Mouse (Mus musculus) heart, adult 2 months (tissue): ENCODE data around the gene Igf2bp3. TPM values are rescaled to one million over a fixed set of nuclear protein-coding genes. Genes with fewer than 3 reads are reported as not detected.

Experiments used
- DNase-seq, 2 experiments: peaks; one replicate each; pipeline ENCODE4 v3.0.0; 2021
- H3K27ac ChIP-seq: fragments of 200-600 bp; 2 replicates; pipeline ENCODE4 v1.8.1; 2022
- H3K27me3 ChIP-seq: fragments of 200-500 bp; 2 replicates; pipeline ENCODE4 v1.6.1; 2012; ENCODE audit warnings: mild to moderate bottlenecking, low read length, inconsistent platforms, mixed read lengths; ENCODE audit not compliant: control insufficient read depth, insufficient read depth
- H3K36me3 ChIP-seq: fragments of 200-500 bp; 2 replicates; pipeline ENCODE4 v1.6.1; 2012; ENCODE audit warnings: low read length, inconsistent platforms; ENCODE audit not compliant: control insufficient read depth, insufficient read depth
- H3K4me1 ChIP-seq: fragments of 200-500 bp; 2 replicates; pipeline ENCODE4 v1.6.1; 2011; ENCODE audit warnings: low read length; ENCODE audit not compliant: control insufficient read depth, insufficient read depth
- H3K4me3 ChIP-seq: fragments of 200-600 bp; 2 replicates; pipeline ENCODE4 v1.8.1; 2022
- H3K79me2 ChIP-seq: fragments of 200-500 bp; replicated peaks from 2 replicates; pipeline ENCODE4 v1.6.1; 2012; ENCODE audit warnings: mild to moderate bottlenecking, inconsistent platforms, low read length, moderate library complexity, mixed read lengths; ENCODE audit not compliant: control insufficient read depth, insufficient read depth
- H3K9ac ChIP-seq: fragments of 200-500 bp; 2 replicates; pipeline ENCODE4 v1.6.1; 2012; ENCODE audit warnings: low read depth, mild to moderate bottlenecking, control low read depth, inconsistent platforms, low read length, mixed read lengths
- CTCF ChIP-seq: fragments of 200-600 bp; IDR thresholded peaks from 2 replicates; pipeline ENCODE4 v1.8.1; 2022; ENCODE audit warnings: antibody characterized with exemption, mild to moderate bottlenecking, moderate library complexity
- EP300 ChIP-seq: fragments of 200-500 bp; IDR thresholded peaks from 2 replicates; pipeline ENCODE4 v1.6.1; 2011; ENCODE audit warnings: low read depth, low read length, control low read depth; ENCODE audit not compliant: insufficient read depth
- POLR2A ChIP-seq: fragments of 200-500 bp; IDR thresholded peaks from 2 replicates; pipeline ENCODE4 v1.6.1; 2011; ENCODE audit warnings: mild to moderate bottlenecking, low read depth, low read length, control low read depth; ENCODE audit not compliant: insufficient read depth
- WGBS: fragments of 180-500 bp; shearing (Covaris S2); methylation state at CpG from one replicate; pipeline ENCODE4 v1.1.7; 2018; 5-methylcytosine and 5-hydroxymethylcytosine counted together
- intact Hi-C: fragments of 180-260 bp; cut with DNase I; formaldehyde crosslinking; loops from one replicate; pipeline ENCODE4 v1.15.1; 2025
- polyA plus RNA-seq: library from polyadenylated mRNA; depleted of rRNA; stranded (reverse); fragments of >200 nt; gene quantifications from 2 replicates; pipeline ENCODE4 v1.2.3, GENCODE M21; 2012
- total RNA-seq, 2 experiments: library from RNA; stranded (reverse); gene quantifications; 2 replicates each; pipeline ENCODE4 v1.2.3; 2021

Igf2bp3 gene
- total and polyA plus RNA-seq, 3 experiments: not detected

DNA sequence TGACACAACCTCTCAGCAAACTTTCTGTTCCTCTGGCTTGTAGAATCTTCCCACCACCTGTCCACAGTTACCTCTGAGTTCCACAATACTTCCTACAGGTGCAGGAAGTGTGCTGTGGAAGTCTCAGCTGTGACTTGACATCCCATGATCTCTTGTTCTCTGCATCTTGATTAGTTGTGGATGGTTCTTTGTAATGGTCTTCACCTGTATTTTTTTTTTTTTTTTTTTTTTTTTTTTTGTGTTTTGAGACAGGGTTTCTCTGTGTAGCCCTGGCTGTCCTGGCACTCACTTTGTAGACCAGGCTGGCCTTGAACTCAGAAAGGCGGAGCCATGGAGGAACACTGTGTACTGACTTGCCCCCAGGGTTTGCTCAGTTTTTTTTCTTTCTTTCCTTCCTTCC, 26.8 kb upstream of the Igf2bp3 start:
- WGBS: 96% methylated on average over 1 of the region's 1 CpGs
- Histone ChIP-seq H3K27me3 (no peaks in the 10 kb centered on the region), H3K9ac (no peak overlapping the region), H3K36me3 (peaks cover 2% of the 10 kb centered on the region), H3K79me2 (no peaks in the 10 kb centered on the region), H3K4me1 (no peaks in the 10 kb centered on the region), H3K4me3 (no peak overlapping the region), H3K27ac (no peak overlapping the region)
- DNase-seq: no peak
- intact Hi-C loops: no loop called here
- TF ChIP-seq POLR2A (no peak), CTCF (no peak), EP300 (no peak)

DNA sequence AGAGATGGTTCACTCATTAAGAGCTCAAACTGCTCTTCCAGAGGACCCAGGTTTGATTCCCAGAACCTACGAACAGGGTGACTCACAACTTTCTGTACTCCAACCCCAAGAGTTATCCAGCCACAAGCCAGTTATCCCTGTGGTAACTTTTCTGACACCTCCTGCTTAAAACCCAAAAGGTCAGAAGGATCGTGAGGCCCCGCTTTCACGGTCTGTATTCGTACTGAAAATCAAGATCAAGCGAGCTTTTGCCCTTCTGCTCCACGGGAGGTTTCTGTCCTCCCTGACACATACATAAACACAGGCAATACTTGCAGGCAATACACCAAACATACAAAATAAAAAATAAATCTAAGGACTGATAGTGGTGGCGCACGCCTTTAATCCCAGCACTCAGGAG, 21.6 kb upstream of the Igf2bp3 start:
- Histone ChIP-seq H3K27ac (no peak overlapping the region), H3K4me3 (no peak overlapping the region), H3K36me3 (no peaks in the 10 kb centered on the region), H3K9ac (no peak overlapping the region), H3K79me2 (no peaks in the 10 kb centered on the region), H3K27me3 (no peaks in the 10 kb centered on the region), H3K4me1 (no peaks in the 10 kb centered on the region)
- TF ChIP-seq CTCF (no peak), EP300 (no peak), POLR2A (no peak)
- DNase-seq: peak; percentile 98 to 100
- WGBS: 61% methylated on average over 9 of the region's 9 CpGs
- intact Hi-C loops: no loop called here

DNA sequence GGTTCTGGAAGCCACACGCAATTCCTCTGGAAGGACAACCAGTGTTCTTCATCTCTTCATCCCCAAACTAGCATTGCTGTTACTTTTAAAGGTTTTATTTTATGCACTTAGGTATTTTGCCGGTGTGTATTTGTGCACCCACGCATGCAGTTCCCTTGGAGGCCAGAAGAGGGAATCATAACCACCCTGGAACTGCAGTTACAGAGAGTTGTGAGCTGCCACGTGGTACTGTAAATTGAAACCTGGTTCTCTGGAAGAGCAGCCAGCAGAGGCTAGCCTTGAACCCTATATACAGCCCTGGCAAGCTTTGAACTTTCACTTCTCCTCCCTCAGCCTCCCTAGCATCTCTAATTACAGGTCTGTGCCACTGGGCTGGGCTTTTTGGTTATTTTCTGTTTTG, 18.6 kb upstream of the Igf2bp3 start:
- no peak overlapping the region for H3K27ac ChIP-seq
- no peaks in the 10 kb centered on the region for H3K79me2 ChIP-seq
- peak; percentile 53 for TF ChIP-seq CTCF
- TF ChIP-seq POLR2A: no peak
- no peaks in the 10 kb centered on the region for H3K36me3 ChIP-seq
- DNase-seq: no peak
- intact Hi-C loops: no loop called here
- H3K4me1 ChIP-seq: no peaks in the 10 kb centered on the region
- H3K4me3 ChIP-seq: no peak overlapping the region
- 61% methylated on average over 4 of the region's 4 CpGs for WGBS
- 0 out of 2 replicates have a peak, but pooled peaks cover 2% of the 10 kb centered on the region for H3K27me3 ChIP-seq
- no peak overlapping the region for H3K9ac ChIP-seq

DNA sequence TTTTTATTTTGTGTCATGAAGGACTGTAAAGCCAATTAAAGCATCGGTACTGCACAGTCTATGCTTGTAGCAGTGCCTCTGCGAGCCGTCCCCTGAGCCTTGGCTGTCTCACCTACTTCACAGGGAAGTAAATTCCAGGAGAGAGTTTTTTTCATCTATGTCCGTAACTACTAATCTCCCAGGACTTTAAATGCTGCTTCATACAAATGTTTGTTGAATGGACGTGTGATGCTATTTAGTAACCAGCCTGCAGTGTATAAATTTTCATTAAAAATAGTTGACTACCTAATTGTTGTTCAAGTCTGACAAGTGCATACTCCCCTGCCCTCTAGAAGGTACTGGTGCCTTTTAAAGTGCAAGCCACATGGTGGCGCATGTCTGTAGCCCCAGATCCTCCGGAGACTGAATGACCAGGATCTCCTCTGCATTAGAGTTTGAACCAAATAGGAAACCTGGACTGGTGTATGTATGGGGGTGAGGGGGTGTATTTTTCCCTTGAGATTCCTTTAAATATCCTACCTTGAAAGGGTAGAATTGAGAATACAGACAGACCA, 13.4 kb upstream of the Igf2bp3 start:
- Histone ChIP-seq H3K27ac (no peak overlapping the region), H3K4me1 (no peaks in the 10 kb centered on the region), H3K36me3 (no peaks in the 10 kb centered on the region), H3K4me3 (no peak overlapping the region), H3K79me2 (no peaks in the 10 kb centered on the region), H3K27me3 (peaks cover 7% of the 10 kb centered on the region; the same call in 1 of the 2 replicates), H3K9ac (no peak overlapping the region)
- 23% methylated on average over 7 of the region's 7 CpGs for WGBS
- TF ChIP-seq CTCF: peak; percentile 77
- TF ChIP-seq POLR2A: no peak
- peak; percentile 31 to 35 for DNase-seq
- intact Hi-C loops: loop anchor here (1.0 to 5.0 kb wide), 2 partner anchors 89 to 170 kb away; partner anchors contain the start of gene Ccdc126

DNA sequence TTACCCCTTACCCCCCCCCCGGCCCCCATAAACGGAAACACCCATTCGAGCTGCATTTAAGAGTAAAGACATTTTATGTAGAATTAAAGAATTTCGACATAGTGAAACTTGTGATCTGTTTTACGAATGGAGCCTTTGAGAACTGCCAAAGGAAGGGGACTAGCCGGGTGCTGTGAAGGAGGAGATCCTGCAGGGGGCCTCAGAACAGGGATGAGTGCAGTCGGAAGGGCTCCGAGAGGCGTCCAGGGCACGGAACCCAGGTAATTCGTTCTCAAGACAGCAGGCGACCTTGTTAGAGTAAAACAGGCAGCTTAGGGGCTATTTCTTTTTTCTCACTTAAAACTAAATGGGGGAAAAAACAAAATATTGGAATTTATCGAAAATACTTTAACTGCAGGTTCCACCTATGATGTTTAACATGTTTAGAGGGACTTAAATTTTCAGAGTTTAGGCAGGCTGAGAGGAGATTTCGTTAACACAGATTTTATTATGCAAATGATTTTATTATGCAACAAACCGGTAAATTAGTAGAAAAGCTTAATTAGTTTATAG, 12.5 kb upstream of the Igf2bp3 start:
- Histone ChIP-seq H3K27me3 (peaks cover 8% of the 10 kb centered on the region), H3K4me3 (no peak overlapping the region), H3K79me2 (no peaks in the 10 kb centered on the region), H3K9ac (no peak overlapping the region), H3K4me1 (no peaks in the 10 kb centered on the region), H3K27ac (no peak overlapping the region), H3K36me3 (no peaks in the 10 kb centered on the region)
- TF ChIP-seq CTCF (peak; percentile 37), POLR2A (no peak), EP300 (no peak)
- peak; percentile 22 to 31 for DNase-seq
- 10% methylated on average over 15 of the region's 15 CpGs for WGBS
- intact Hi-C loops: loop anchor here (5.0 kb wide), 1 partner anchor 90 kb away; the partner anchor contains the start of gene Ccdc126

DNA sequence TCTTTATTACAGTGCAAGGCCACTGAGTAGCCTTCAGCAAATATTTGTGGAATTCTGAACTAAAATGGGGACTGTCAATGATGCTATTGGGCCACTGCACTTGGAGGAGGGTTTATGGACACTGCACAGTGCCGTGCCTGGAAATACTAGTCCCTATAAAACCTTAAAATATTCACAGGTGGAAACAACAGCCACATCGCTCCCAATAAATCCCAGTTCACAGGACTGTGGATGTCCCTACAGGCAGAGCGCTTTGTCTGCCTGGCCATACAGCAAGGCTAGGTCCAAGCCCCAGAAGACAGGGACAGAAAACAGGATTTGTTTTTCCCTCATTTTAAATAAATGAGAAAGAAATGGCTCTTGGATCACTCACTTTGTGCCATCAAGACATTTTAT, 11.0 kb upstream of the Igf2bp3 start:
- 92% methylated on average over 3 of the region's 3 CpGs for WGBS
- no peak overlapping the region for H3K27ac ChIP-seq
- no peak for TF ChIP-seq POLR2A
- TF ChIP-seq CTCF: no peak
- no peak for TF ChIP-seq EP300
- H3K79me2 ChIP-seq: no peaks in the 10 kb centered on the region
- H3K27me3 ChIP-seq: peaks cover 13% of the 10 kb centered on the region
- DNase-seq: no peak
- H3K36me3 ChIP-seq: no peaks in the 10 kb centered on the region
- no peaks in the 10 kb centered on the region for H3K4me1 ChIP-seq
- intact Hi-C loops: loop anchor here (5.0 kb wide), 1 partner anchor 92 kb away; the partner anchor contains the start of gene Ccdc126
- no peak overlapping the region for H3K9ac ChIP-seq
- H3K4me3 ChIP-seq: no peak overlapping the region
